Mouse (Mus musculus): Measurements from ENCODE around the gene Tbc1d2. TPM values are rescaled to one million over a fixed set of nuclear protein-coding genes. Genes with fewer than 3 reads are reported as not detected.
A peak's percentile ranks its signal among the peaks of the same experiment; 100 is the strongest.

Gene Tbc1d2
- total RNA-seq, 1 experiment from 2014 or later, result 1.8 TPM

DNA sequence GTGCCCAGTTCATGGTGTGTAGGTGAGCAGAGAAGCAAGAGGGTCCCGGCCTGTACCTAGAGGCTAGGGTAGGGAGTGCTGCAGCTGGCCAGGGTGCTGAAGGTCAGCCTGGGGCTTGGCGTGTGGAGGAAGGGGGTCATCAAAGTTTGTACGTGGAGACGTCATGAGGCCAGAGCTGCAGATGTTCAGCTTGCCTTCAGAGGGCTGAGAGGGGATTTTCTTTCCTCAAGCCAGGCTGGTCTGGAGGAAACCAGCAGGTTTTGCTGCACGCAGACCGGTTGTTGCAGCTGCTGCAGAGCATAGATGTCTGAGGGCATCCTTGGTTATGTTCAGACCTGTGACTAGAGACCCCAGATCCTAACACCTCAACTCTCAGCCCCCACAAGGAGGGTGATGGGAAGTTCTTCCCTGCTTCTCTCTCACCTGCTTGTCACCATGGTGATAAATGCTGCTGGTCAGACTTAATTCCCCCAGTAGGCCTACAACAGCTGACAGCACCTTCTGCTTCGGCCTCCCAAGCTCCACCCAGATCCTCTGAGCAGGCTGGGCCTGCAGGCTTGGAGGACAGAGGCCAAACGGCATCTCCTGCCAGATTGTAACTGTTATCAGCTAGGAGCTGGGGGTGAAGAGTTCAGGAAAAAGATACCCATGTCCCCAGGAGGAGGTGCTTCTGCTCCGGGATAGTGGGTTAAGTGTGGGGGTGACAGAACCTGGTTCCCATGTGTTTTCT lies 75.8 kb downstream of the Tbc1d2 start:
- peak in 1 of 2 experiments; percentile 16; a peak in 2 of 4 replicates for ATAC-seq (replicated peaks in 1 of 2; ENCODE audit: insufficient read depth in 1 of 2, low FRiP score in 2 of 2, low TSS enrichment in 1 of 2, low read depth in 1 of 2, poor library complexity in 2 of 2, severe bottlenecking in 2 of 2)

DNA sequence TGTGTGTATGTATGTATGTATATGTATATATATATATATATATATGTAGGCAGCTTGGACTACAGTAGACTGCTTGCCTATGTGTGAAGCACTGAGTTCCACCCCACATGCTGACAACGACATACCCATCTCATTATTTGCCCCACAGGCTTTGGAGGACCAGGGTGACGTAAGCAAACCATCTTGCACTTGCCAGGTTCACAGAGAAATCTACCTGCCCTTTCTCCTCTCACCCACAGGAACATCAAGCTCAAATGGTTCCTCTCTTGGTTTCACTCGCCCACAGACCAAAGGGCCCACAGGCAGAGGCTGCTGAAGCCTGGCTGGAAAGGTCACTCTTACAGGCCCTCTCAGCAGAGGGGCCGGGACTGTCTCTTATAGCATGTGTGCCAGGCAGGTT lies 77.4 kb downstream of the Tbc1d2 start:
- ATAC-seq (replicated peaks in 1 of 2; ENCODE audit: insufficient read depth in 1 of 2, low FRiP score in 2 of 2, low TSS enrichment in 1 of 2, low read depth in 1 of 2, poor library complexity in 2 of 2, severe bottlenecking in 2 of 2), result no peak

DNA sequence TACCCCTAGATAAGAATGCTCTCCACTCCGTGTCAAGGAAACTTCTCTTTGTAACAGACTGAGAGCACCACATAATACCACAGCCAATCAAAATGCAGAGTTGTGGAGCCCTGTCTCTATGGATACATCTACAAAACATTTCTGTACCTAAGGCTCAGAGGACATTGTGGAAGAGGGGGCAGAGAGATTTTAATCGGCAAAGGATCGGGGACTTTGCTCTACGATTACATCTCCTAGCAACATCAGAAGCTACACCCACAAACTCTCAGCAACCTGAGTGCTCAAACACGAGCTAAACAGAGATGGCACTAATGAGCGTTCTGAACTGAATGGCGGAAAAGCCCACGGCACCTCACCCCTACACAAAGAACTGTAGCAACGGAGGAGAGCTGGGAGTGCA lies 78.3 kb downstream of the Tbc1d2 start:
- no peak for ATAC-seq (replicated peaks in 1 of 2; ENCODE audit: insufficient read depth in 1 of 2, low FRiP score in 2 of 2, low TSS enrichment in 1 of 2, low read depth in 1 of 2, poor library complexity in 2 of 2, severe bottlenecking in 2 of 2)

DNA sequence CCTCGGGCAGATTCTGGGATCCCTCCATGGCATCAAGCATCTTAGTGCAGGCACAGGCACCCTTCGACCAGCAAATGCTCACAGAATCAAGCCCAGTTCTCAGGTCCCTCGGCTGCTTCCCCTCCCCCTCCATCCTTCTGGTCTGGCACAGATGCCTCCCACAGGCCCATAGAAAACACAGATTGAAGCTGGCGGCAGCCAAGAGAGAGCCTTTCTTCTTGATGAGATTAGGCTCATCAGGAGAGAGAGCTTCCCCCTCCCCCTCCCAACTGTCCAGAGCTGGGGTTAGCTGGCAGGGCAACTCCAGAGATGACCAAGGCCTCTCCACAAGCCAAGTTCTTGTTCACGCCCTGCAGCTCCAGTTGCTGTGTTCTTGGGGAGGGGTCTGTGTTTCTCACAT lies 80.3 kb downstream of the Tbc1d2 start:
- ATAC-seq (replicated peaks in 1 of 2; ENCODE audit: insufficient read depth in 1 of 2, low FRiP score in 2 of 2, low TSS enrichment in 1 of 2, low read depth in 1 of 2, poor library complexity in 2 of 2, severe bottlenecking in 2 of 2), result no peak

DNA sequence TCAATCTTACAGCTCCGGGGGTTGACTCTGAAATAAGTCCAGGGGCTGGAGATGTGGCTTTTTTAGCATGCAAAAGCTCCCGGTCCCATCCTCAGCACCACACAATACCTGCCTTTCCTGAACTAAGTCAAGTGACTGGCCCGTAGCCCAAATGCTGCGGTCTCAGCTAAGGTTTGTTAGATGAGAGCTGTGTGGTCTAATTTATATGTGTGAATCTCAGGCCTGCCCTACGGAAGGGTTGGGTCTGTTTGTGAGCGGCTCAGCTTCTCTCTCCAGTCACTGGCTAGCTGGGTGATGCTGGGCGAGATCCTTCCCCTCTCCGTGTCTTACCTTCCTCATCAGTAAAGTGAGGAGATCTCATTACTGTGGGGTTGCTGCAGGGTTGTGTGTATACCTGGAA lies 81.8 kb downstream of the Tbc1d2 start:
- no peak for ATAC-seq (replicated peaks in 1 of 2; ENCODE audit: insufficient read depth in 1 of 2, low FRiP score in 2 of 2, low TSS enrichment in 1 of 2, low read depth in 1 of 2, poor library complexity in 2 of 2, severe bottlenecking in 2 of 2)

DNA sequence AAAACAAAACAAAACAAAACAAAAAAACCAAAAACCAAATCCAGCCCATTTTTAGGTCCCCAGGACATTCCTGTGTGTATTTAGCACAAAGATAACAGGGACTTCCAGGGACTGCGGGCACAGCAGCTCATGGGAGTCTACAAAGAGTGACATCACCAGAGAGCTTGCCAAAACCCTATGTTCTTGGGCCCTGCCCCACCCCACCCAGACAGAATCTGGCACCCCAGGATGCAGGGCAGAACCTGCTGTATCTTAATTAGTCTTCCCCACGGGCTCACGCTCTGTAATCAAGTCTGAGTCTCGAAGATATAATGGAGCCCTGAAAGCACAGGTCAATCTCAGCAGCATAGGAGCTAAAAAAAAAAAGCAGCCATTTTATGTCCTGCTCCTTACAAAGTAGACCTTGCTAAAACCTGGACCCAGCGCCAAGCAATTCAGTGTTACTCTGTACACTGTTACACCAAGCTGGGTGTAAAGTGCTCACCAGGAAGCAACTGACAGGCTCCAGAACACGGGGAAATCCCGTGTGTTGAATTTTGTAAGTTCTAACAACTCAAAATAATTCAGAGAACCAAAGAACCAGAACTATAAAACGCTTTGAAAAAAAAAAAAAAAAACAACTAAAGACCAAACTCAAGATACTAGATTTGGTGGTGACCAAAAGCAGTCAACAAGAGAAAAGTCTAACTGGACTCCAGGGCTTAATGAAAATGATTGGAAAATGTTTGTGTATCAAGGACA lies 82.9 kb downstream of the Tbc1d2 start:
- ATAC-seq (replicated peaks in 1 of 2; ENCODE audit: insufficient read depth in 1 of 2, low FRiP score in 2 of 2, low TSS enrichment in 1 of 2, low read depth in 1 of 2, poor library complexity in 2 of 2, severe bottlenecking in 2 of 2), result no peak

DNA sequence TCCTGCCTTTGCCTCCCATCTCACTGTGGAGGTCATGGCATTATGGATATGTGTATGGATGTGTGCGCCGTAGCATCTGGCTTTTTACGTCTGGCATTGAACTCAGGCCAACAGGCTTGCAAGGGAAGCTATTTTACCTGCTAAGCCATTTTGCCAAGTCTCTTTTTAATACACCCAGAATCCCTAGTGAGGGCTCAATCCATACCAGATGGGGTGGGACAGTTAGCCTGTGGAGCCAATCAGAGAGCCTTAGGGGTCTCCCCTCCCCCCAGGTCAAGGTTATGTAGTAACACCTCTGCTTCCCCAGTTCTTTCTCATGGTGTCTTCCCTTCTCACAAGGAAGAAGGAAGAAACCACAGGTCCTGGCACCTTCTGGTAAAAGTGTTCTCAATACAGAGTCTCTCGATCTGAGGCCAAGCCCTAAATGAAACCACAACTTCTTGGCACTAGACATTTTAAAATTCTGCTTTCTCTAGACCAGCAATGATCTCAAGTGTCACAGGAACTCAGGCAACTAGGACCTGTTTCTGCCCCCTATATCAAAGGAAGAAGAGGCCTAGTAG lies 84.5 kb downstream of the Tbc1d2 start:
- ATAC-seq (replicated peaks in 1 of 2; ENCODE audit: insufficient read depth in 1 of 2, low FRiP score in 2 of 2, low TSS enrichment in 1 of 2, low read depth in 1 of 2, poor library complexity in 2 of 2, severe bottlenecking in 2 of 2), result peak; percentile 35 to 43; a peak in 3 of 4 replicates

DNA sequence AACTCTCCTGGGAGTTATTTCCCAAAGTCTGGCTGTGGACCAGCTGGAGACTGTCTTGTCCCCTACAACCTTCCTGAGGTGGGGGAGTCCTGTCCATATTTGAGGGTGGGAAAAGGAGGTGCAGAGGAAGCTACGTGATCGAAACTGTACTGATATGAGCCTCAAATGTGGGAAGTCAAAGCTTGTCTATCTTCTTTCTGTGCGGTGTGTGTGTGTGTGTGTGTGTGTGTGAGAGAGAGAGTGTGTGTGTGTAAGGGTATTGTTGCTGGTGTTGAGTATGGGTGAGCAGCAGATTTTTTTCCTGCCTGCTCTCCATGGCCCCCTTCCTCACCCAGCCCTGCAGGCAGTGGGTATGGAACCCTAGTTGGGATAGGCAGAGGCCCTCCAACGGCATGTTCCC lies 85.8 kb downstream of the Tbc1d2 start:
- ATAC-seq (replicated peaks in 1 of 2; ENCODE audit: insufficient read depth in 1 of 2, low FRiP score in 2 of 2, low TSS enrichment in 1 of 2, low read depth in 1 of 2, poor library complexity in 2 of 2, severe bottlenecking in 2 of 2), result no peak

DNA sequence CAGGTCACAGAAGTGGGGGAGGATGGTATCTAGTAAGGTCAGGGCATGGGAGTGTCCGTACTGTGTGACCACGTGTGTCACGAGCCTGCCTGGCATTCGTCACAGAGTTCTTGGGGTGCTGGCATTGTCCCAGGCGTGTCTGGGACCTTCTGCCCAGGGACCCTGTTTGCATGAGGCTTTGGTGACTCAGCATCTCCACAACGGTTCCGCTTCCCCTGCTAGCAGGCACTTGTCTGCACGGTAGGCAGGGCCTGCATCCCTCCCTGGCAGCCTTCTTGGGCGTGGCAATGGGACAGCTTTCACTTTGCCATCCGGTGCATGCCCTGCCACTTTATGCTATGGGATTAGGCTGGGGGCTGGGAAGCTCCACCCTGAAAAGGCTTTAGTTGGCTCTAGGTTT lies 86.2 kb downstream of the Tbc1d2 start:
- peak; percentile 94 for ATAC-seq (replicated peaks in 1 of 2; ENCODE audit: insufficient read depth in 1 of 2, low FRiP score in 2 of 2, low TSS enrichment in 1 of 2, low read depth in 1 of 2, poor library complexity in 2 of 2, severe bottlenecking in 2 of 2)

DNA sequence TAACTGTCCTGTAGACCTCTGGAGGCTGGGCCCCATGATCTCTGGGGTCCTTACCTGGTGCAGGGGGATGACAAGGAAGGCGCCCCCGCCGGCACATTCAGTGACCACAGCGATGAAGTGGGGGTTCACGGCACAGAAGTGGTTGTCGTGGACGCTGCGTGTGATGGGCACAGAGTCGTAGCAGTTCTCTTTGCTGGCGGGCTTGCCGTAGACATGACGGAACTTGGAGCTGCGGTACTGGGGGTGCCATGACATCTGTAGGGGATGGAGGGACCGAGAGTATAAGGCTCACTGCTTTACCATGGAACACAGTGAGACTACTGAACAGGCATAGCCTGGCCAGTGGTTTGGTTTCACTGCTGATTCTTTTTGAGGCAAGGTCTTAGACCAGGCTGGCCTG lies 87.2 kb downstream of the Tbc1d2 start:
- no peak for ATAC-seq (replicated peaks in 1 of 2; ENCODE audit: insufficient read depth in 1 of 2, low FRiP score in 2 of 2, low TSS enrichment in 1 of 2, low read depth in 1 of 2, poor library complexity in 2 of 2, severe bottlenecking in 2 of 2)

DNA sequence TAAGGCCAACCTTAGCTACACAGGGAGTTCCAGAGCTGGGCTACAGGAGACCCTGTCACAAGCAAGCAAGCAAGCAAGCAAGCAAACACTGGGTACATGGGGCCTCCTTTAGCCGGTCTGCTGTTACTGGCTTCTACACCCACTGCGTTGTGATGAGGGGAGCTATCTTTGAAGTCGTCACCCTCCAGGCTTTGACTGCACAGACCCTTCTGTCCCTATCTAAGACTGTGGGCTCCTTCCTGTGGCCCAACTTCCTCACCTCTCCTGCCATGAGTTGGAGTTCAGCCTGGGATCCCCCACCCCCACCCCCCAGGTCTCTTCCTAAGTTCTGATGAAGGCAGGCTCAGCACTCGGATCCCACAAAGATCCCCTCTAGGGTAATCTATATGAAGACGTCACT lies 88.0 kb downstream of the Tbc1d2 start:
- no peak for ATAC-seq (replicated peaks in 1 of 2; ENCODE audit: insufficient read depth in 1 of 2, low FRiP score in 2 of 2, low TSS enrichment in 1 of 2, low read depth in 1 of 2, poor library complexity in 2 of 2, severe bottlenecking in 2 of 2)

DNA sequence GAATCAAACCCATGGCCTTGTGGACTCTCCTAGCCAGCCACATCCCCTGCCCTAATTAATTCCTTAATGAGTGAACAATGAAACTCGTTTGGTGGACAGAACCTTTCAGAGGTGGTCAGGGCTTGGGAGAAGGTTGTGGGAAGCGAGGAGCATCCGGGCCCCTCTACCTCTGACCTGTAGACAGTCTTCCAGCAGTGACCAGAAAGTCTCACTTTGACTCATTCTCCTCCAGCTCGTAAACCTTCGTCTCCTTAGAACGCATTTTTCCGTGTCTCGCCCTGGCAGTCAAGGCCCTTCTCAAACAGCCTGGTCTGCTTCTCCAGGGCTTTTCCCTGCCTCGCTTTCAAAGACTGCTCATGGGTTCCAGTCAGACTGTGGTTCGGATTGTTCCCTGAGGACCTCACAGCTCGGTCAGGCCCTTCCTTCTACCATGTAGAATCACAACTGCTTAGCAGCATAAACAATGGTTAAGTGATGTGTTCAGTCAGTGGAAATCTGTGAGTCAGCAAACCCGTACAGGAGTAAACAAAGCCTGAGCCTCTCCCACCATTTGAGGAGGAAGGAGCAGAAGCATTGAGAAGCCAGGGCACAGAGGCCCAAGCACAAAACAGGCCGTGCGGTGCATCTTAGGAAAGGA lies 89.8 kb downstream of the Tbc1d2 start:
- ATAC-seq (replicated peaks in 1 of 2; ENCODE audit: insufficient read depth in 1 of 2, low FRiP score in 2 of 2, low TSS enrichment in 1 of 2, low read depth in 1 of 2, poor library complexity in 2 of 2, severe bottlenecking in 2 of 2), result no peak

DNA sequence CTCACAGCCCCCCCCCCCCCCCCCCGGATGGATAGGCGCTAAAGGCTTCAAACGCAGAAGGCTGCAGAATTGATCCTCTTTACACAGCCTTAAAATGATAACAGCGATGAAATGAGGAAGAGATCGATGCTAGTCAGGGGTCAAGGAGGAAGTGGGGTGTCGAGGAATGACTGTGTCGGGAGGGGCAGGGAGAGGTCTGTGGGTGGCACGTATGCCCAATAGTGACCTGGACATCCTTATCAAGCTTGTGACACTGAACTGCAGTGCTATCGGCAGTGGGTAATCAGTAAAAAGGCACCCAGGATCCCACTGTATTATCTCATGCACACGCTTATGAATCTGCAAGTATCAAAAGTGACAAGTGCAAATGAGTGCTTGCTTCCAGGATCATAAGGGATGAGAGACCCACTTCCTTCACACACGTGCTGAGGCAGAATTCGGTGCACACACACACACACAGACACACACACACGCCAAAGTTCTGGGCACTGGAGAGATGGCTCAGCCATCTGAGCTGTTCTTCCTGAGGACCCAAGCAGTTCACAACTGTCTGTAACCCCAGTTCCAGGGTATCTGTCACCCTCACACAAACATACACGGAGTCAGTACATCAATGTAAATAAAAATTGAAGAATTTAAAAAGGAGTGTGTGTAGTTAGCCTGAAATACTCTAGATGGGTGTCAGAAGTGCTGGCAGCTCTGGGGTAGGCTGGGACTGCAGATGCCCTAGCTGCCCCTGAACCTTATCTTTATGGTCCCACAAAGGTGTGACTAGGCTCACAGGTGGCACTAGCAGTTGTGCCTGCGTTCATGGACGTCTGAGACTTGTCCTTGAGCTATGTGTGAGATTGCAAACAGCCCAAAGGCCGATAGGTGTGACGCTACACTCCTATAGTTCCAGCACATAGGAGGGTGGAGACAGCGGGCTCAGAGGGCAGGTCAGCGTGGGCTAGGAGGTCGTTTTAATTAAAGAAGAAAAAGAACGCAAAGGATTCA lies 91.0 kb downstream of the Tbc1d2 start:
- ATAC-seq (replicated peaks in 1 of 2; ENCODE audit: insufficient read depth in 1 of 2, low FRiP score in 2 of 2, low TSS enrichment in 1 of 2, low read depth in 1 of 2, poor library complexity in 2 of 2, severe bottlenecking in 2 of 2), result peak in 1 of 2 experiments; percentile 23; a peak in 1 of 4 replicates

DNA sequence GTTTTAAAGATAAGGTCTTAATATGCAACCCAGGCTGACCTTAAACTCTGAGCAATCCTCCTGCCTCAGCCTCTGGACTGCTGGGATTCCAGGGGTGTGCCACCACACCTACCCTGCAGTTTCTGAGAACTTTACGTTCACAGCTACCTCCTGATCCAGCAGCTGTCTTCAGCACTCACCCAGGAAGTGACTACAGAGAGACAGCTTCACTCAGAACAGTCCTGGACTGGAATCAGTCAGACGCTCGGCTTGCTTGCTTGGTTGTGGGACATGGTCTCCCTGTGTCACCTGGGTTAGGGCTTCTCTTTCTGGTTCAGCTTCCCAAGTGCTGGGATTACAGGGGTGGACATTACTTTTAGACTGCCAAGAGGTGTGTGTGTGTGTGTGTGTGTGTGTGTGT lies 93.1 kb downstream of the Tbc1d2 start:
- no peak for ATAC-seq (replicated peaks in 1 of 2; ENCODE audit: insufficient read depth in 1 of 2, low FRiP score in 2 of 2, low TSS enrichment in 1 of 2, low read depth in 1 of 2, poor library complexity in 2 of 2, severe bottlenecking in 2 of 2)

DNA sequence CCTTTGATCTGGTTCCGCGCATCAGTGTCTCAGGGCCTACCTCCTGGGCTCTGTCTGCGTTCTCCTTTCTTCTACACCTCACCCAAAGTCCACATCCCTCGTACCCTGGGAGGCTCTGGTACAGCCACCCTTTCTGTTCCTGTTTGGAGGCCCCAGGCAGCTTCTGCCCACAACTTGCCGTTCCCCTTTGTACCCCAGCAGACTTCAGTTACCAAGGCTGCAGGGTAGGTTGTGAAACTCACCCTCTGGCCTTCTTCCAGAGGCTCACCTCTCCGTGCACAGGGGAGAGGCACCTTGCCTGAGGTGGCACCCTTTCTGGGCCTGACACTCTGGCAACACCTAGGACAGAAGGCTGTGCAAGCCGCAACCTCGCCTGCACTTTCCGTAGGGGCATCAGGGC lies 94.2 kb downstream of the Tbc1d2 start:
- ATAC-seq (replicated peaks in 1 of 2; ENCODE audit: insufficient read depth in 1 of 2, low FRiP score in 2 of 2, low TSS enrichment in 1 of 2, low read depth in 1 of 2, poor library complexity in 2 of 2, severe bottlenecking in 2 of 2), result peak; percentile 51 to 57; a peak in 3 of 4 replicates
